Mouse (Mus musculus) bone marrow, adult 2 months (tissue): Measurements from ENCODE around the gene Kidins220. TPM values are rescaled to one million over a fixed set of nuclear protein-coding genes. Genes with fewer than 3 reads are reported as not detected.

Source experiments
- H3K27ac ChIP-seq: fragments of 200-500 bp; 2 replicates; pipeline ENCODE4 v1.5.1; 2012; ENCODE audit warnings: low read depth, mild to moderate bottlenecking, control low read depth, inconsistent platforms, low read length; ENCODE audit not compliant: control insufficient read depth, poor library complexity, insufficient read depth
- H3K4me1 ChIP-seq: fragments of 200-500 bp; 2 replicates; pipeline ENCODE4 v1.6.1; 2011; ENCODE audit warnings: low read length; ENCODE audit not compliant: control insufficient read depth, insufficient read depth
- H3K4me3 ChIP-seq: fragments of 200-500 bp; replicated peaks from 2 replicates; pipeline ENCODE3; 2011; ENCODE audit warnings: mild to moderate bottlenecking, low read depth, low read length, control low read depth; ENCODE audit not compliant: control insufficient read depth
- CTCF ChIP-seq: fragments of 200-500 bp; IDR thresholded peaks from 2 replicates; pipeline ENCODE4 v1.5.1; 2011; ENCODE audit warnings: low read length, control low read depth; ENCODE audit not compliant: control insufficient read depth, insufficient read depth
- POLR2A ChIP-seq: fragments of 200-500 bp; IDR thresholded peaks from 2 replicates; pipeline ENCODE4 v1.6.1; 2011; ENCODE audit warnings: low read depth, mild to moderate bottlenecking, control low read depth, low read length, borderline replicate concordance; ENCODE audit not compliant: control insufficient read depth
- WGBS: fragments of 180-500 bp; shearing (Covaris S2); methylation state at CpG from one replicate; pipeline ENCODE4 v1.1.7; 2018; 5-methylcytosine and 5-hydroxymethylcytosine counted together
- polyA plus RNA-seq: library from polyadenylated mRNA; stranded (reverse); fragments of >200 nt; gene quantifications from 2 replicates; pipeline ENCODE4 v1.2.4, GENCODE M21; 2011; ENCODE audit warnings: low replicate concordance; ENCODE audit not compliant: missing spikeins, insufficient read depth, insufficient read length

Gene Kidins220
- polyA plus RNA-seq, 1 experiment, result 33.2 TPM

DNA sequence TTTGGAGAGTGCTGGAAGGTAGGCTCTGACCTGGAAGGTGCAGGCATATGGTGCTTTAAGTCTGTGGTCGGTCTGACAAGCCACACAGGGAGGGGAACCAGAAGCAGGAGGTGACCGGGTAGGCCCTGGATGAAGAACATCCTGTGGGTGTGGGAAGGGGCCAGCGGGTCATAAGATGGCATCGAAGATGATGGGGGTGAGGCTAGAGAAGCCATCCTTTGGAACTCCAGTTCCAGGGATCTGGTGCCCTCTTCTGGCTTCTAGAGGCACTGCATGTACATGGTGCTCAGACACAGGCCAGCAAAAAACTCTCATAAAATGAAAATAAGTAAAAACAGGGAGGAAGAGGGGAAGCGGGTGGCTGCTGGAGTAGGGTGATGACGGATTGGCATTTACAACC lies 22.6 kb upstream of the Kidins220 start:
- TF ChIP-seq POLR2A (no peak), CTCF (peak; percentile 74)
- Histone ChIP-seq H3K4me1 (no peaks in the 10 kb centered on the region), H3K4me3 (no peak overlapping the region), H3K27ac (no peak overlapping the region)
- WGBS, result 17% methylated on average over 6 of the region's 6 CpGs

DNA sequence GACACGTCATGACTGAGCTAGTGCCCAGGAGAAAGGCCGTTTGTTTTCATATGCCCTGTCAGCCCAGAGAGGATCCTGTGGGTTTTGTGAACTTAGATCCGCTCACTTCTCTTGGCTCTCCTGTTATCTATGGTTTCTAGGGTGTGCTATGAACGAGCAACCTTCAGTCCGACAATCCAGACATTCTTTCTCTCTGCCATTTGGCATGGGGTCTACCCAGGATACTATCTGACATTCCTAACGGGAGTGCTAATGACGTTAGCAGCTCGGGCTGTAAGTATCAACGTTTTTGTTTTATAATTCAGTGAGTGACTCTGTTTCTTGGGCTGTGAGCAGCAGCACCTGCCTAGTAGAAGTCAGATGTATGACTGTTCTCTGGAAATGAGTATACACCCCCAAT lies 19.6 kb upstream of the Kidins220 start:
- Histone ChIP-seq H3K27ac (no peak overlapping the region), H3K4me3 (no peak overlapping the region), H3K4me1 (no peaks in the 10 kb centered on the region)
- 86% methylated on average over 9 of the region's 9 CpGs for WGBS
- TF ChIP-seq POLR2A, result no peak
- TF ChIP-seq CTCF, result no peak

DNA sequence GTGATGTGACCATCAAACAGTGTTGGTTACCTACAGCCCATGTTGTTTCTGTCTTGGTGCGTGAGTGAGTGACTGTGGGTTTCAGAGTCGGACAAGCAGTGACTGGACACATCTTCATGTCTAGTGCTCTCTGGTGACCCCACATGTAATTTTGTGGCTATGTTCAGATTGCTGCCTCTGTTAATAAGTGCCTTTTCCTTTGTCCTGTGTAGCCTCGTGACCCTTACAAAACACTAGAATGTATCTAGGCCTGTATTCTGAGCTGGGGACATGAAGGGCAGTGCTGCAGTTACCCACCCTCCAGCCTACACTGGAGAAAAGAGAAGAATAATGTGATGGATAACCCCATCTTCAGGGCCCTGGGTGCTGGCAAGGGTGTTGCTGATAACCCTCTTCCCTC lies 16.2 kb upstream of the Kidins220 start:
- TF ChIP-seq POLR2A (no peak), CTCF (no peak)
- H3K4me1 ChIP-seq, result no peaks in the 10 kb centered on the region
- no peak overlapping the region for H3K4me3 ChIP-seq
- WGBS, result 91% methylated on average over 3 of the region's 3 CpGs
- no peak overlapping the region for H3K27ac ChIP-seq

DNA sequence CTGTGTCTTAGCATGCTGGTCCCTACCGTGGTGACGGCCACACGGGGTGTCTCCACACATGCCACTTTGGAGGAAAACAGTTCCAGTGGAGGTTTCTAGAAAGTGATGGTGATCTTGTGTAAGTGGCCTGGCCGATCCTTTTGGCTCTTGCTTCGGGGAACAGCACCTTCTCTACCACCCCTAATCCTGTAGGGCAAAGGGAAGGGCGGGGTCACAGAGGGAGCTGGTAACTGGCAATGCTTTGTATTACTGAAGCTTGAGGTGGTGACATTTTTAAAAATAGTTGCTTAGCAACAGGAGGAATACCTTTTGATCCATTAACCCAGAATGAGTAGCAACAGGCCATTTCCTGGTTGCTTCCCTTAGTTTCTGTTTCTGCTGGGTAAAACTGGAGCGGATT lies 12.9 kb upstream of the Kidins220 start:
- H3K4me3 ChIP-seq, result no peak overlapping the region
- TF ChIP-seq CTCF (no peak), POLR2A (no peak)
- WGBS, result 88% methylated on average over 7 of the region's 7 CpGs
- no peak overlapping the region for H3K27ac ChIP-seq
- H3K4me1 ChIP-seq, result no peaks in the 10 kb centered on the region

DNA sequence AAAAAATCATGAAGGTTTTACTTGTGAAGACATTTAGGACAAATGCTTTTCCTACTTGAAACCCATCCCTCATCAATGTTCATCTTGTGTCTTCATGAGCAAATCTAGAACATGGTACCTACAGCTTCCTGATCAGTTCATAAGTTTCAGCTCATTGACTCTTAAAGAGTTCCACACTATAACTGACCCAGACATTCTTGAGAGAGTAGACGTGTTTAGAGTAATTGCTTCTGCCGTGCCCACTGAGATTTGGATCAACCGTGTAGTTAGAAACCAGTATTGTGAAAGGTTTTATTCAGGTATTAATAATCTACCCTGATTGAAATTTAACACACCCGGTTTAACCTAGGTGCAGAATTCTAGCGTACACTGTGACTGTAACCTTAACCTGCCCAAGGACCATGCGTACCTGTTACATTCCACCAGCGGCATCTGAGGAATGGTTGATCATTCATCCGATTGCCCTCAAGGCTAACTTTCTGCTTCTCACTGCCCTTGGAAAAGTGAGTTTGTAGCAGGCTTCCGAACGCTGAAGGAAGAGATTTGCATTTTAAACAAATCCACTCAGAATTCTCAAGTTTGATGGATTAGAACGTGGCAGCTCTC lies 12.3 kb upstream of the Kidins220 start:
- no peak for TF ChIP-seq POLR2A
- TF ChIP-seq CTCF, result no peak
- Histone ChIP-seq H3K27ac (no peak overlapping the region), H3K4me1 (no peaks in the 10 kb centered on the region), H3K4me3 (no peak overlapping the region)
- WGBS, result 93% methylated on average over 11 of the region's 11 CpGs

DNA sequence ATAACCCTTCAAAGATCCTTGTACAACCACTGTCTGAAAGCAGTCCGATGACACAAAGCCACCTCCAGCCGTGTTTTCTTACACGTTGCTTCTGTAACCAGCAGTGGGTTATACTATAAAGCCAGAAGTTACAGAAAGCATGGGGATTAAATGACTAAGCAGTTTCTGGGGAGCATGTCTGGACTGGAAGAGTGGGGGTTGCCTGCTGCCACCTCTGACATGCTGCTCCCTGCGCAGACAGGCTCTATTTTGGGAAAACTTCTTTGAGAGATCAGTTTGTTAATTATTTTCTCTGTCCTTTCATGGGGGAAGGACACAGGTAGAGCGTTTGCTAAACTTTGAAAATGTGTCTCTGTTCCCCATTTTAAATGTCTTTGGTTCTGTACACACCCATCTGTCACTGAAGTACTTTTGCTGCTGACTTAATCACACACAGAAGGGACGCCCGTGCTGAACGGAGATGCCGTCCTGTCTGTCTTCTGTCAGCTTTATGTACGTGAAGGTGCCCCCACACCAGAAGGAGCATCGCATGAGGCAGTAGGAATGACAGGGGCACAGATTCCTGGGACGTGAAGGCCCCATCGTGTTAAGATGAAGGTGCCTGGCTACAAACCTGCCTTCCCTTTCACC lies 11.2 kb upstream of the Kidins220 start:
- no peak for TF ChIP-seq POLR2A
- no peak for TF ChIP-seq CTCF
- WGBS, result 20% methylated on average over 13 of the region's 13 CpGs
- Histone ChIP-seq H3K4me3 (no peak overlapping the region), H3K27ac (no peak overlapping the region), H3K4me1 (no peaks in the 10 kb centered on the region)

DNA sequence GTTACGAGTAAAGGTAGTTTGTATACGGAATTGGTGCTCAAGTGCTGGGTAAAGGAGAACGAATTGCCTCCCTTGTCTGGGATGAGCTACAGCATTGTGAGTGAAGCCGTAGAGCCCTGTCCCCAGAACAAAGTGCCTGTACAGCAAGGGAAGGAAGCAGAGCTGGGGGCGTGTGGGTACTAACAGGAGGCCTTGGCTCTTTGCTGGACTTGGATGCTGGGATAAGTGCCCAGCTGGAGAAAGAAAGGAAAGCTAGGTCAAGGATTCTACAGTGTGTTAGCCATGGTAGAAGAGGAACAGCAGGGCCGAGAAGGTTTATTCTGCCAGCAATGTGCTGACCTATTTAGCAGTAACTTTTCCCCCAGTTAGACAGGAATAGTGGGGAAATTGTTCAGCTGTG lies 9.3 kb upstream of the Kidins220 start:
- Histone ChIP-seq H3K27ac (no peak overlapping the region), H3K4me3 (no peak overlapping the region), H3K4me1 (no peaks in the 10 kb centered on the region)
- TF ChIP-seq CTCF (no peak), POLR2A (no peak)
- WGBS, result 88% methylated on average over 6 of the region's 6 CpGs

DNA sequence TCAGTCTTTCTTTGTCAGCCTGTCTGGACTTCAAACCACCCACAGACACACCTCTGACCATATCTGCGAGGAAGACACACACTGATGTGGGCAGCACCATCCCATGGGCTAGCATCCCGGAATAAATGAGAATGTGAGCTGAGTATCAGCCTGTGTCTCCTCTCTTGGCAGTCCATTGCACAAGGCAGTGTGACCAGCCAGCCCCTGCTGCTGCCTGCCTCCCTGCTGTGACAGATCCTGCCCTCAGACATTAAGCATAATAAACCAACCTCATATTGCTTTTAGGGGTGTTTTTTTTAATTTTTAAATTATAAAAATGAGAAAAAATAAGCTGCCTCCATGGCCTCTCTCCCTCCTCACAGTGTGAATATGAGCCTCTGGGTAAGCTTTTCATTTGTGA lies 8.7 kb upstream of the Kidins220 start:
- no peak overlapping the region for H3K27ac ChIP-seq
- WGBS, result 86% methylated on average over 2 of the region's 2 CpGs
- H3K4me3 ChIP-seq, result no peak overlapping the region
- TF ChIP-seq CTCF (no peak), POLR2A (no peak)
- no peaks in the 10 kb centered on the region for H3K4me1 ChIP-seq
